Mouse (Mus musculus): ENCODE results near the gene Bpifa5.
"Not testable (repeated sequence)": the region's sequence is repeated elsewhere in the genome, so short reads cannot be mapped to it uniquely, and the experiment has no call there.

Bpifa5 gene

DNA sequence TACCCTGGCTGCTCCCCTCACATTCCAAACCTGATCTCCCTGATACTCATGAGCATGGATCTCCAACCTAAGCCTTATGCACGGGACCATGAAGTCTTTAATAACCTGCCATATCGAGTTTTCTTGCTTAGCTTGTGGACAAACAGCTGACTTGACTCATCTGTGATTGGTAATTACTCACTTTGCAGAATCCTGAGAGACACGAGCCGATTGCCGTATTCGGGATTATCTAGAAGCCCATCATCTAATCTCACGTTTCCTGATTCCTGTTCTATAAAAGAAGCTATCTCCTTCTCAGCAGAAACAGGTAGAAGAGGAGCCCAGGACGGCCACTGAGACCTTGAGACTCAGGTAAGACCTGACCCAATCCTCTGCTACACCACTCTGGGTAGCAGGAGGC lies at the start of gene Bpifa5:
Gene Bpifa5 (plus strand): TSS at position 301 of the 400 bp plus-strand sequence.
- DNase-seq = no peak

- no peak for DNase-seq
Observed at GRCm38 (mm10) chr2:154117381-154117780, 45.0 kb upstream of the Bpifa5 start.

DNA sequence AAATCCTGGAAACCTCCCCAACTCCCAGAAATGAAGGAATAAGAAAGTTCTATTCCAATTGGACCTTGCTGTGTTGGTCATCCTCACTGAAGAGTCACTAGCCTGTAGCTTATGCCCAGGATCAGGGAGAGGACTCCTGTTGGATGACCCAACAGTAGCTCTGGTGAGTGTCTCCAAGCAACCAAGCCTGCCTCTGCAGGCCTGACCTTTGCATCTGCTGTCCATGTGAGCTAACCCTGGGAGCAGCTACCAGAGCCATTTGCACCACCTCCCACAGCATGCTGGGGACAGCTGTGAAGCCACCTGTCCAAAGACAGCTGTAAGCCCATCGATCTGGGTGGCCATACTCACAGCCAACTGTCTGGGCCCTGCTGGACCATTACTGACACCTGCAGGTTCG lies 32.3 kb upstream of the Bpifa5 start, which contains the start of gene Bpifa3:
Gene Bpifa3 (plus strand): TSS at position 217 of the 400 bp plus-strand sequence.
- no peak for DNase-seq

DNA sequence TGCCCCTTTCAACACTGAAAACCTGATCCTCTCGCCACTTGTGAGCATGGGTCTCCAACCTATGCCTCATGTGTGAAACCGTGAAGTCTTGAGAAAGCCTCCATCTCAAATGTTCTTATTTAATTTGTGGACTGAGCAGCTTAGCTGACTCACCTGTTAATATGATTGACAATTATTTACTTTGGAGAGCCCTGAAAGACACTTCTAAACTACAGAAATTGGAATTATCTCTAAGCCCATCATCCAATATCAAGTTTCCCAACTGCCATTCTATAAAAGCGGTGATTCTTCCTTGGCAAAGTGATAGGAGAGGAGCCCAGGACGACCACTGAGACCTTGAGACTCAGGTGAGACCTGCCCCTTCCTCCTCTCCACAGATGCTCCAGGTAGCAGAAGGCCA lies 19.8 kb upstream of the Bpifa5 start, which contains the start of gene Bpifa1:
Gene Bpifa1 (plus strand): TSS at position 301 of the 400 bp plus-strand sequence.
- DNase-seq = no peak

DNA sequence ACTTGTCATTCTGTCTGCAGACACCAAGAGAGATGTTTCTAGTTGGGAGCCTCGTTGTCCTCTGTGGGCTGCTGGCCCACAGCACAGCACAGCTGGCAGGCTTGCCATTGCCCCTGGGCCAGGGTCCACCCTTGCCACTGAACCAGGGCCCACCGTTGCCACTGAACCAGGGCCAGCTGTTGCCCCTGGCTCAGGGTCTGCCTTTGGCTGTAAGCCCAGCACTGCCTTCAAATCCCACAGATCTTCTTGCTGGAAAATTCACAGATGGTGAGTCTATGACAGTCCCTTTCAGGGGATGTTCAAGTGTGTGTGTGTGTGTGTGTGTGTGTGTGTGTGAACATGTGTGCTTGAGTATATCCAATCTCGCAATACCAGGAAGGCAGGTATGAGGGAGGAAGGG lies 18.7 kb upstream of the Bpifa5 start:
- DNase-seq = no peak

DNA sequence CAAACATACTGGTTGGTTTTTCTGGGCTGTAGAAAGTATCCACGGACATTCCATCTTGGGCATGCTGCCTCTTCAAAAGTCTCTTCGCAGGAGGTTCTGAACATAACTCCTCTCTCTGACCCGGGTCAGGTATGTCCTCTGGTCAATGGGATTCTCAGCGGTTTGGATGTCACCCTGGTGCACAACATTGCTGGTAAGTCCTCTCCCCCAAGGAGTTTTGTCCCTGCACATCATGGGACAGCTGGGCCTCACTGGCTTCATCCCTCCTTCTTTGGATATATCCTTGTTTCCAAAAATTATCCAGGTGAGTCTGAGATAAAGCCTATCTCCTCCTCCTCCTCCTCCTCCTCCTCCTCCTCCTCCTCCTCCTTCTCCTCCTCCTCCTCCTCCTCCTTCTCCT lies 14.9 kb upstream of the Bpifa5 start:
- DNase-seq = no peak

DNA sequence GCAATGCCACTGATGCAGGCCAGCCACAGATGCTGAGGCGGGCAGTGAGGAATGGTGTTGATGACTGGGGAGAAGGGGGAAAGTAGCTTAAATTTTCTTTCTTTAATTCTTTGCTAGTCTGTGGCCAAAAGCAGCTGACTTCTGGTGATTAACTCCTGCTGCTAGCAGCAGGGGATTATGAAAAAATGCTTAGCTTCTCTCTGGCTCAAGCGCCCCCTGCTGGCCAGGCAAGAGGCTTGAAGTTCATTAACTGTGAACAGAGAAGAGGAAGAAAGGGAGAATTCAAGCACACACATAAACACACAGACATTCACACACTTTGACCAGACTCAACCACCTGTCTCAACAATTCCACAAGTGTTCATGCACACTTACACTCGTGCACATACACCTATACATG lies 4.0 kb upstream of the Bpifa5 start:
- peak; percentile 30 to 48 for DNase-seq

- DNase-seq = no peak
Observed at GRCm38 (mm10) chr2:154163306-154163705, 899 bp downstream of the Bpifa5 start.

GRCm38 (mm10) chr2:154169172-154169571 lies 6.8 kb downstream of the Bpifa5 start:
- peak; percentile 46 to 56 for DNase-seq

- DNase-seq = no peak
Observed at GRCm38 (mm10) chr2:154171621-154172020, 9.2 kb downstream of the Bpifa5 start.

DNA sequence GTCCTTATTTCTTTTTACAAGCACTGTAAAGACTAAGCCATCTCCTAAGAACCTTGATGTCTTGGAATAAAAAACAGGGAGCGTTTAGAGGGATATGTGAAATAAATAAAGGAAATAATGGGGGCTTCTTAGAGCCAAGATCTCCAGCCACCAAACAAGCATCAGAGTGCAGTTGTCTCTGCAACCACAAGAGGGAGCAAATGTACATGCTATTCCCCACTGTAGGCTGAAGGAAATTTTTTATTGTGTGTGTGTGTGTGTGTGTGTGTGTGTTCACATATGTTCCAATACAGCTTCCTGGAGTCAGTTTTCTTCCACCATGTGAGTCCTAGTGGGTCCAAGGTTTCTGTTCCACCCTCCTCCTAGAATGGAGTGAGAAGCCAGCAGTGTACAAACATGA lies 10.9 kb downstream of the Bpifa5 start:
- DNase-seq = peak; percentile 19 to 48

GRCm38 (mm10) chr2:154181900-154182299 lies 19.5 kb downstream of the Bpifa5 start:
- not testable (repeated sequence) for DNase-seq

- peak in 1 of 2 experiments; percentile 19 for DNase-seq
Observed at GRCm38 (mm10) chr2:154183061-154183460, 20.7 kb downstream of the Bpifa5 start.

- DNase-seq = peak in 1 of 2 experiments; percentile 8
Observed at GRCm38 (mm10) chr2:154185319-154185718, 22.9 kb downstream of the Bpifa5 start.

DNA sequence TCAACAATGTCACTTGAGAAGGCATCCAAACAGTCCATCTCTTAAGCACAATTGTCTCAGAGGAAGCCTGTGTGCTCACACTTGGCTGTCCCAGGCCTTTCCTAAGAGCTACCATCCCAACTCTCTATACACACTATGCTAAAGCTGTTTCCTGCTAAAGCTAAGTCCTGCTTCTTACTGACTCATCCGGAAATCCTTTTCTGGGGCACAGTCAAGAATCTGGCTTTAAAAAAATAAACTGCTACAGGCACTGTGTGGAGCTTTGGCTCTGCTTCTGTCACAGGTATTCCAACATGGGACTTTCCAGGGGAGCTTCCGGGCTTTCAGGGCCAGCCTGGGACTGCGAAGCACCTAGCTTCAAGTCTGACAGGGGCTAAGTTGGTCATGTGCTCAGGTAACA lies 23.3 kb downstream of the Bpifa5 start:
- peak in 1 of 2 experiments; percentile 20 for DNase-seq

DNA sequence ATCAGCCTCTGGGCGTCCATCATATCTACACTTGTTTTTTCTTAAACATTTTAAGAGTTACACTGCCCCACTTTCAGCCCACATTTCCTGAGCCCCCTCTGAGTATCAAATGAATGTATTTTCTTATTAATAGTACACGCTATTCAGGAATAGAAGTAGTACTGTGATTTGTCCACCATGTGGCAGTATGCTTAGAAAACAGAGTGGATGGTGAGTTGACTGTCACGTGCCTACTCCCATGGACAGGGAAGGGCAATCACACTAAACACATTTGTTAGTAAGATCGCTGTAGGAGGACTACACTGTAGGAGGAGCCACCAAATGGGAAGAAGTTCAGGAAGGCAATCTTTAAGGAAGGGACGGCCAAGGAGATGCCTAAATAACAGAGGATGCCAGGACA lies 25.1 kb downstream of the Bpifa5 start:
- peak in 1 of 2 experiments; percentile 7 for DNase-seq

GRCm38 (mm10) chr2:154189877-154190434 lies 27.5 kb downstream of the Bpifa5 start:
- peak in 1 of 2 experiments; percentile 4 for DNase-seq

DNA sequence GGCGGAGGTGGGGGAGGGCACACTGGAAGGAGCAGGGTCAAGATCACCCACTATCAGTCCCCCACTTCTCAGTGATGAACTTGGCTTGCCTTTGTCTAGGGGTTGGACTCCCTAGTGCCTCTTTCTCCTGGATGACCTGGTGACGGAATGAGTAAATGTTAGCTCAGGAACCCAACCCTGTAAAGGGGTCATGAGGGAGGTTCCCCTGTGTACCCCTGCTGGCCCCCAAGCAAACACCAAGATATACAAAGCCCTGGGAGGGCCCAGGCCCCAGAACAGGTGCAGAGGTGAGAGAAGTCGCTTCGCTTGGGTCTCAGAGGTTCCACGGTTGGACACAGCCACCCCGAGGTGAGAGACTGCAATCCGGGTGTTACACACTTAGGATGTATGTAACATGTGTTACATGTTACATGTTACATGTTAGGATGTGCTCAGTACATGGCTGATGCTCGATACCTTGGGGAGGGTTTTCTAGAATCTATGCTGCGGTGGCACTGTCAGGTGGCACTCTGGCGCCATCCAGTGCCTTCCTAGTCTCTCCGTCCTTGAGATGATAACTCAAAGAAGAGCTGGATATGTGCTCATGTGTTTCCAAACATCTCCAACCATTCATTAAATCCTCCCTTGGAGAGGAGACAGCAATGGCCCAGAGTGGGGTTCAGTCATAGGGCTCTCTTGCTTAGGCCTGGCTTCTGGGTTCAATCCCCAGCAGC lies 28.3 kb downstream of the Bpifa5 start, which contains the start of gene Bpifb1:
Gene Bpifb1 (plus strand): TSS at position 273 of the 713 bp plus-strand sequence.
- peak in 1 of 2 experiments; percentile 18 for DNase-seq

DNA sequence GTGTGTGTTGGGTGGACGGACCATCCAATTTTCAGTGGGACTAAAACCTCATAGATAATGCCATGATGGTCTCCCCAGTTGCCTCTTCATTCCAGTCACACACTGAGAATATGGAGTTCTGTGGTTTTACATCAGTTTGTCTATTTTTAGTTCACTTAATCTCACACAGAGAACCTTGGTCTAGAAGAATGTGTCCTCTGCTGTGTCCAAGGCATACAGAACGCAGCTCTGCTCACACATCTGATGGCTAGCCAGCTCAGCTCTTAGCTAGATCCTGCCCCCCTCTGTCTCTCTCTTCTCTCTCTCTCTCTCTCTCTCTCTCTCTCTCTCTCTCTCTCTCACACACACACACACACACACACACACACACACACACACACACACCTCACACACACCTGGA lies 29.7 kb downstream of the Bpifa5 start:
- DNase-seq = no peak

- DNase-seq = no peak
Observed at GRCm38 (mm10) chr2:154193071-154193470, 30.7 kb downstream of the Bpifa5 start.

DNA sequence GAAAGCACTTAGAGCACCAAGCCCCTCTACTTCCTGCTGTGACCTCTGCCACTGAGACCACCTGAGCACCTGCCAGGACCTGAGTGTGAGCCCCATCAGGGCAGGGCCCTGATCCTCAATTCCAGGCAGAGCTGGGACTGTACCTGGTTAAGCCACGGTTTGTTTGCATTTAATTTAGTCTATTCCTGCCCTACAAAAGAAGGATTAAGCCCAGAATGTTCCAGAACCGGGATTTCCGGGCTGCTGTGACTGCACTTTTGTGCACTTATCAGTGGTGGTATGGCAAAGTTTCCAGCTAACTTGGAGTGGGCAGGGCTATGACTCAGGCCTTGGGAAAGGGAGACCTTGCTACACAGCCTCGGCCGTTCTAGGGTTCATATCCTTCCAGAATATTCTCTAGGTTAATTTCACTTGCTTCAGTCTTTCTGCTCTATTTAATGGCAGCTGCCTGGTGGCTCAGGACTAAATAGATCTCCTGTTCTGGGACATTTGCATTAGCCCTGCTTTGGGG lies 31.6 kb downstream of the Bpifa5 start:
- DNase-seq = peak in 1 of 2 experiments; percentile 10

DNA sequence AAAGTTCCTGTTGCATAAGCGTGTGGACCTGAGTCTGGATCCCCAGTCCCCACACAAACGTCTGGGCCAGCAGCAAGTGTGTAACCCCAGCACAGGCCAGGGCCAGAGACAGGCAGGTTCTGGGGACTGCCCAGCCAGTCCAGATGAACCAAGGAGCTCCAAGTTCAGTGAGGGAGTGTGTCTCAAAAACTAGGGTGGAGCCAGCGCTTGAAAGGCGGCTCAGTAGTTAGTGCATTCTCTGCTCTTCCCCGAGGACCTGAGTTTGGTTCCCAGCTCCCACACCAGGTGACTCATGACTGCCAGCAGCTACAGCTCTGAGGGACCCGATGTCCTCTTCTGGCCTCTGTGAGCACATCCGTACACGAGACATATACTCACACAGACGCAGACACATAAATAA lies 34.6 kb downstream of the Bpifa5 start:
- DNase-seq = peak in 1 of 2 experiments; percentile 16

- no peak for DNase-seq
Observed at GRCm38 (mm10) chr2:154204630-154205029, 42.2 kb downstream of the Bpifa5 start.

GRCm38 (mm10) chr2:154206908-154207307 lies 44.5 kb downstream of the Bpifa5 start:
- peak in 1 of 2 experiments; percentile 43 for DNase-seq

Measured in kidney, postnatal 25 days (tissue).